Mouse (Mus musculus): ENCODE results near the gene Nppa.

The Nppa gene

DNA sequence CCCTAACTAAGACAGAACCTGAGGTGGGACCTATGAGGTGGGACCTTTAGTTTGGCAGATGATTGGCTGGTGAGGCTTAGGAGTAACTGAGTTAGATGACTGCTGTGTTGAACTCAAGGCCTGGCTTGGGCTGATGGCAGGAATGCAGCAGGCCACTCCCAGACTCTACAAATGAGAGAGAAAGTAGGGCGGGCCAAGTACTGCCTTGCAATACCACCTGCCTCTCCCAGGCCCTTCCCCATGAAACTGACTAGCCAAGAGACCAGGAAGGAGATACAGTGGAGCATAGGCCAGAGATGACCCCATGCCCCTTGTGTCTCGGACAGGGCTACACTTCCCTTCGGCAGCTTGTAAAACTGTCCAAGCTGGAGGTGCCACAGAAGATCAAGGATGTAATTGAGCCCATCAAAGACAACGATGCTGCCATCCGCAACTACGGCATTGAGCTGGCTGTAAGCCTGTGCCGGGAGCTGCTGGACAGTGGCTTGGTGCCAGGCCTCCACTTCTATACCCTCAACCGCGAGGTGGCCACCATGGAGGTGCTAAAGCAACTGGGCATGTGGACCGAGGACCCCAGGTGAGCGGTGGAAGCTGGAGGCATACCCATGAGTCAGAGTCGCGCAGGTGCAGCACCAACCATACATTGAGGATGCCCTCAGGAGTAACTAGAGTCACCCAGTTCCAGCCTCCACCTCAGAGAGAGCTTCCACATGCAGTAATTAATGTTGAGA lies 50.7 kb downstream of the Nppa start:
- DNase-seq (ENCODE audit: low spot score), result no peak

Data from urinary bladder, postnatal 14 days (tissue).